Mouse (Mus musculus) spleen, adult 12 weeks (tissue): Measurements from ENCODE around the gene Rab23.
"Not testable (repeated sequence)": the region's sequence is repeated elsewhere in the genome, so short reads cannot be mapped to it uniquely, and the experiment has no call there.

Experiments used
- DNase-seq: peaks from one replicate; pipeline ENCODE4 v3.0.0; 2022; ENCODE audit warnings: low spot score

The Rab23 gene

DNA sequence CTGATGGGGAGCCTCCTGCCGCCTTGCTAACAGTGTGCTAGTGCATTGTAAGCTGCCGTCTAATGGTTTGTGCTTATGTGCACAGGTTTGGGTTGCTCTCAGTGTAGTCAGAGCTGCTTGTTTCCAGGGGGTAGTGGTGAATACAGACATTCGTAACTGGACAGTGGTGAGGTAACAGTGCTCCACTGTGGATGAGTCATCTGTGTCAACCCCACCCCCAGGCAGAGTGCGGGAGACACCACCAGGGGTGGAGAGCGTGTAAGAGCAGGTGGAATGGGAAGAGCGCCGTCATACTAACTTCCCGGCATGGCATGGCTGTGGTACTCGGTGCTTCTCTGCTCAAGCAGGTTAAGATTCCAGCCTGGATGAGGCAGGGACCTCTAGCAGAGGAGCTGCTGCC lies 13.4 kb downstream of the Rab23 start:
- no peak for DNase-seq

DNA sequence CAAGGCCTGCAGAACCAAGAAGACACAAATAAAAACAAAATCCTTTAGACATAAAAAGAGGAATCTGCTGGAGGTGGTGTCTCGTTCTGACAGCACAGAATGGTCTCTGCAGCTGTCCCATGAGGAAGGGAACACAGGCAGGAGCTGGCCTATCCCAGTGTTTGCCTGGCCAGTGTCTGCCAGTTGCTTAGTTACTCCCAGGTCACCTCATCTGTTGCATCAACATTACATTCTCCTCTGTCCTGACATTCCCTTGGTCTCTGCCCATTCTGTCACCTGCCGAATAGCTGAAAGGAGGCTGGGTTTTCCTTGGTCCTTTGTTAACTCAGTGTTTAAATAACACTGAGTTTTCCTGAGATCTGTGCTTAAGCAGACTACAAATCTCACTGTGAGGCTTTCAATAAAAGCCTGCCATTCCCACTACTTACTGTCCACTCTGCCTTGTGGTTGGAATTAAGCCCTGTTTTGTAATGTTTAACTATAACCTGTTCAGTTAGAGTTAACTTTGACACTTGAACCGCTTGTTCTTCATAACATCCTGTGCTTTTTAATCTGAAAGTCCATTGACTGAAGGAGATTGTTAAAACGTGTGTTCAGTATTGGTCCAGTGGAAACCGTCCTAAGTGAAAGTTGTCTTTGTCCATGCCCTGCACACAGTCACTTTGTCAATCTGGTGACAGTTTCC lies 14.5 kb downstream of the Rab23 start:
- no peak for DNase-seq

DNA sequence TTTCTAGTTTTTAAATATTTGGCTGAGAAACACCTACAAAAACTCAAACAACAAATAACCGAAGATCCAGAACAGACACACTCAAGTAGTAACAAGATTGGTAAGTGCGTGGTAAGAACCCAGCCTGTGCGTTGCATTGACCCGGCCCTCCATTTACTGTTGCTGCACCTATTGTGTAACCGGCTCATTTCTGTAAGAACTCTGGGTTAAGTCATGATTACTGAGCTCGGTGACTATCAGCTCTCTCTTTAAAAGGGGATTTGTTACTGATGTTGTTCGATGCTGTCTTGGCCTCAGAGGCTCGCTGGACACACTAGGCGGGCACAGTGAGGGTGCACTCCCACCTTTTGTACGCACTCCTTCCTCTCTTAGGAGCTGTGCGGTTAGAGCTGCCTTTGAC lies 18.6 kb downstream of the Rab23 start:
- no peak for DNase-seq

DNA sequence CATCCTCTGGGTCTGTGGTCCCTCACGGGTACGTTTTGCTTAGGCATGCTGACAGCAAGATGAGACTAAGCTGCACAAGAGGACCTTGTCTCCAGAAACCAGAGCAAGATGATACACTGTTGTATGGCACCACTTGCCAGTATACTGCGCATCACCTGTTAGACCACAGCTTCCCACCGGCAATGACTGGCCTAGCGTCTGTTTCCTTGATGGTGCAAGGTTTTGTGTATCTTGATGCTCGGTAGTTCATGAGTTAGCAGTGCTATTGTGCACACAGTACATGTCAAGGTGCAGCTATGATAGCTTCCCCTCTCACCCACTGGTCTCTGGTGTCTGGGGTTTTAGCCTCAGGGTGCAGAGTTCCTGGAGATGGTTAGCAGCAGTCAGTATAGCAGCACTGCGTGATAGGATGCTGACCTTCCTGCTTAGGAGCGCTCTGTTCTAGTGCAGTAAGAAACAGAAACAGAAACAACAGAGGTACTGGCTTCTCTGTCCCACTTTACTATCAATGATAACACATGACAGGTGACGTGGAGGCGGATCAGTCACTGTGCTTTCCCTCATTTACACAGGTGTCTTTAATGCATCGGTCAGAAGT lies 19.1 kb downstream of the Rab23 start:
- DNase-seq: no peak

DNA sequence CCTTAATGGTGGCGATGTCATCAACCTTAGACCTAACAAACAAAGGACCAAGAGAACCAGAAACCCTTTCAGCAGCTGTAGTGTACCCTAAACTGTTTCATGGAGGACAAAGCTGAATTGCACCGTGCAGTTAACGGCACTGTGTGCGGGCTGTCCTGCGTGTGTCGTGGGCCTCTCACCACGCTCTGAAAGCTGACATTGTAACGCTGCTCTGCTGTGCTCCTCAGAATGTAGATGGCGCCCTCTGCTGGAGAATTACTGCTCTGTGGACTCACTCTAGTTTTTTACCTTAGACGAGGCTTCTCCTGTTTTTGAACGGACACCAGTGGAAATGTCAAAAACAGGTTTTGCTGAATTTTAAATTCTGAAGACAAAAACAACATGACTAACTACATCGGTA lies 19.6 kb downstream of the Rab23 start:
- DNase-seq: peak; percentile 51

DNA sequence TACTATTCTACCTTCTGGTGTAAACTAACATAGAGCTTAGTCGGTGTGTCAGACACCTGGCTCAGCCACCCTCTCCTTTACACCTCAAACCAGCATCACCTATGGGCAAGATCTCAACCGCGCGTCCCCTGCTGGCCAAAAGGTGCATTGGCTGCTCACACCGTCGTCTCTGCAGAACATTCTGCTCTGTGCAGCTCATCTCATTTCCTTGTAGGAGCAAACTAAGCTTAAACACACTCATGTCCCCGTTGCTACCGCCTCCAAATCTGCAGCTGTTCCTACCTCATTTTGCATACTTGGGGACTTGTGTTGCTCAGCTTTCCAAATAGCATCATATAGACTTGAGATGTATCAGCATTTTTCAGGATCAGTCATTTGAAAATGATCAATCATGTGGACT lies 23.2 kb downstream of the Rab23 start:
- DNase-seq: peak; percentile 17

DNA sequence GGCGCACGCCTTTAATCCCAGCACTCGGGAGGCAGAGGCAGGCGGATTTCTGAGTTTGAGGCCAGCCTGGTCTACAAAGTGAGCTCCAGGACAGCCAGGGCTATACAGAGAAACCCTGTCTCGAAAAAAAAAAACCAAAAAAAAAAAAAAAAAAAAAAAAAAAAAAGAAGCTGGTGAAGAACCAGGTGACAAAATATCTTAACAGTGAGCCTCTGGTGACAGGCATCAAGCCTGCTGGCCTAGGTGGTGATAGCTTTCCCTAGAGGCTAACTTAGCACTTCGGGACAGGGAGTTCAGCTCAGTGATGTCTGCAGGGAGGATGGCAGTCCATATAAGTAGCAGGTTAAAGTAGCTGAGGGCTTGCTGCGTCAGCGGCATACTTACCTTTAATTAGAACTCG lies 25.1 kb downstream of the Rab23 start:
- DNase-seq: not testable (repeated sequence)

DNA sequence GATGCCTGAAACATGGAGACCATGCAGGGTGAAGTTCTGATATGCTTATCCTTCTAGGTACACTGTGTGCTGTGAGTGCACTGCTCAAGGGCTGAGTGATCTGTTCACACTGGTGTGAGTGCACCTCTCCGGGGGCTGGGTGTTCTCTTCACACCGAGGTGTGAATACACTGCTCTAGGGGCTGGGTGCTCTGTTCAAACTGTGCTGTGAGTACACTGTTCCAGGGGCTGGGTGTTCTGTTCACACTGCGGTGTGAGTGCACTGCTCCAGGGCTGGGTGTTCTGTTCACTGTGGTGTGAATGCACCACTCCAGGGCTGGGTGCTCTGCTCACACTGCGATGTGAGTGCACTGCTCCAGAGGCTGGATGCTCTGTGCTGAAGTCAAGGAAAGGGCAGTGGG lies 26.2 kb downstream of the Rab23 start:
- DNase-seq: no peak

DNA sequence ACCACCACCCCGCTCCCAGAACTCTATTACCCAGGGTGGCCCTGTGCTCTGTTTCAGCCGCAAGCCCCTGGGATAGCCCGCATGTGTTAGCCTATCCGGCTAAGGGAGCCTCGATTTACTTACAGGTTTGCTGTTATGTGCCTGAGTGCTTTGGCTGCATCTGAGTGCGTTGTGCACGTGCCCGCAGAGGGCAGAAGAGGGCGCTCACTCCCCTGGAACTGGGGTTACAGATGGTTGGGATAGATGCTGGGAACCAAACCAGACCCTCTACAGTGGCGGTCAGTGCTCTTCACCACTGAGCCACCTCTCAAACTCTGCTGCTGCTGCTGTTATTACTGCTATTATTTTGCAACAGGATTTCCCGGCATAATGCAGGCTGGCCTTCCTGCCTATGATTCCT lies 29.4 kb downstream of the Rab23 start:
- DNase-seq: no peak

DNA sequence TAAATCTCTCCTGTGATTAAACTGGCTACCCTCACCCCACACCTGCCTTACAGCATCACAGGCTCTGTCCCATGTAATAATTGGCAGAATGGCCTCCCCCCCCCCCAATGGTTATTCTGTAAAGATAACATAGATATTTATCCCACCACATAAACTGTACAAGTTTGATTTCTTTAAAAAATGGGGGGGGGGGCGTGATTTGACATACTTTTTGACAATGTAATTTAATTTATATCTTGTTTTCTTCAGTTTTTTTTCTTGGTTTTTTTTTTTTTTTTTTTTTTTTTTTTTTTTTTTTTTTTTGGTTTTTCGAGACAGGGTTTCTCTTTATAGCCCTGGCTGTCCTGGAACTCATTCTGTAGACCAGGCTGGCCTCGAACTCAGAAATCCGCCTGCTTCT lies 30.0 kb downstream of the Rab23 start:
- DNase-seq: not testable (repeated sequence)

DNA sequence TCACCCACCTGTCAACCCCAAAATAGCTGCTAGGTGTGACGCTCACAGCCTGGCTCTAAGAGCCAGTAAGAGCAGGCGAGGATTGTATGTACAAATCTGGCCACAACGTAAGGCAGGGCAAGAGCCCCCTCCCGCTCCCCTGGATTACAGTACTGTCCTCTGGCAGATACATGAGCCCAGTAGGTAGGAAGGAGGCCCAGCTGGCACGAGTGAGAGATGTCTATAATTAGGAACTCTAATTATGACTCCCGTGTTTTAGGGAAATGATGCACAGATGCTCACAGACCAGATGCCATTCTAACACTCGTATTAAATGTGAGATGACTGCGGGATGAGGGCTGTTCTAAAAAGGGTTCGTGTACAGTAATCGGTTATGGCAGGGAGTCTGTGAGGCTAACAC lies 31.6 kb downstream of the Rab23 start:
- no peak for DNase-seq

DNA sequence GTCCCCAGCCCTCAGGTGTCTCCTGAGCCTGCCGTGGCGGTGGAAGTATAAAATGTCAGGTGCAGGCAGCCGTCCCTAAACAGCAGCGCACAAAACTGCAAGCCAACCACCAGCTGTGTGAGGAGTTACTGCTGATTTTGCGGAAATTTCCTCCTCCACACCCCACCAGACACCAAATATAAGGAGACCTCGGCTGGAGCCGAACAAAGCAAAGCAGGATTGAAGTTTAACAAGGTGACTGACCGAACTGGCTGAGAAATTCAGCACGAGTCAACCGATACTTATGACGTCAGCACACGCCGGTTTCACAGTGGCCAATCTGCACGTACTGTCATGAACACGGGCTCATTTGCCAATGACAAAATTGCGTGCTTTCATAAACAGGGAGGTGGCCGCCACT lies 34.4 kb downstream of the Rab23 start:
- DNase-seq: no peak

DNA sequence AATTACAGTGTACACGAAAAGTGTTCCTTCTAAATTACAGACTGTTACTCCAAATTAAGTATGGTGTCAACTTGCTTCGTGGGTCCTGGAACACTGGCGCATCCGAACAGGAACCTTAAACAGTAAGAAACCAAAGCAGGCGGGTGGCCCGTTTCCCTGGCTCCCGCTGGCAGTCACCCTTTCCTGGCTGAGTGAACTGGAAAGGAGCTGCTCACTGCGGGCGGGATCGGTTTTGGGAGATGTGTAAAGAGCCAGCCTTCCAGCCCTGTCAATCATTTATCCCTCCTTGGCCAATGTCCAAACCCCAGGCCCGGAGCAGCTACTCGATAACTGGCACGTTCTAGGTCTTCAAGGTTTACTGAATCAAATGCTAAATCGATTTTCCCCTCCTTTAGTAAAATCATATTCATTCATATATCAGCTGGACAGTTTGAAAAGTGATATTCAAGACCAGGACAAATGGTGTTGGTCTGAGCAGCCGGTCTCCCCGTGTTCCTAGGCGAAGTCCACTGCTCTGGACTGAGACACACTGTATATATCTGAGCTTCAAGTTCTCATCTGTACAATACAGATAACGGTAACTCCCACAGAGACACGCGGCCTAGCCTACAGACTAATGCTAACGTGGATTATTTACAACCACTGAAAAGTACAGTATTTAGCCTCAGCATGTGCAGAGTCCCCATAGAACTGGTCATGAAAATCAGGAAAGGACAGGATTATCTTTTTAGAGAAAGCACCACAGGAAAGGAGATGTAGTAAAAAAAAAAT lies 35.5 kb downstream of the Rab23 start:
- peak; percentile 38 for DNase-seq

DNA sequence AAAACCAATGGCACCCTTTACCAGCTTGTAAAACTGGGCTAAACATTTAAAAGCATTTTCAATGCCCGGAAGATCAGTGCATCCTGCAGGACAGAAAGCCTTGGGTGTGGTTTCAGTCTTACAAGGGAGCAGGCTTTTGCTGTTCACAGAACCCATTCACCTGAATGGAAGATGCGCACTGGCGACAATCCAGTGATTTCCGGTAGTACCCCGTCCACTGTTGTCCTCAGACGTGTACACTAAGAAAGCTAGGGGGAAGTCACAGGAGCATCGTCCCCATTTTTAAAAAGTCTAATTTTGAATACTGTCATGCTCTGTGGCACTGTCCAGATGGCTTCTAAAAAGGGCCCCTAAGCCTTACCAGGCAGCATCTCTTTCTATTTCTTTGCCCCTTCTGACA lies 36.1 kb downstream of the Rab23 start:
- DNase-seq: no peak

DNA sequence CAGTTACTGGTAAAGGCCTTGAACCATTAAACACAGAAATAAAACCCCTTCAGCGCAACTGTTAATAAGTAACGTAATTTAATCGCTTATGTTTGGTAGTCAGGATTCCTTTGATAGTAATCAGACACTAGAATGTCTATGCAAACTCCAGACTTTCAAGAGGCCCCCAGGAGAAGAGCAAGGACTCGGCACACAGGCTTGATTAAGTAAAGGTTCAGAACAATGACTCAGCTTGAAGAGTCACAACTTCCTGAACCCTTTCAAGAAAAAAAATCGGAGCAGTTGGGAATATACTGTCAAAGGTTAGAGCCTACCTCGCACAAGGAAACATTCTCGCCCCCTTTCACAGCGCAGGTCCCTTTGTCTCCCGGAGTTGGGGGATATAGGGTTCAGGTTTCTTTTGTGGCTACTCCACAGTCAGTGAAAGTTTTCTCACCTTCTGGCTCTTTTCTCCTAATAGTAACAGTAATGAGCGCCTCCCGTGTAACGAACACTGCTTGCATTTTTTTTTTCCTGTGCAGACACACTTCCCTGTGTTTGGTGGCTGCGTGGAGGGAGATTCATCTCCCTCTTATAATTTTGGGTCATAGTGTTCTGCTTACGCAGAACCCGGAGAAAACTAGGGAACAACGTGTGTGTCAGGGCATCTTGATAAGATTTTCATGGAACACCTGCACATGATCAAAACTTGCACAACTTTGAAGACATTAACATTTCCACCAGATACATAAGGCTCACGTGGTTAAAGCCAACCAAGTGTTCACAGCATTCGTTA lies 36.8 kb downstream of the Rab23 start:
- peak; percentile 11 for DNase-seq

DNA sequence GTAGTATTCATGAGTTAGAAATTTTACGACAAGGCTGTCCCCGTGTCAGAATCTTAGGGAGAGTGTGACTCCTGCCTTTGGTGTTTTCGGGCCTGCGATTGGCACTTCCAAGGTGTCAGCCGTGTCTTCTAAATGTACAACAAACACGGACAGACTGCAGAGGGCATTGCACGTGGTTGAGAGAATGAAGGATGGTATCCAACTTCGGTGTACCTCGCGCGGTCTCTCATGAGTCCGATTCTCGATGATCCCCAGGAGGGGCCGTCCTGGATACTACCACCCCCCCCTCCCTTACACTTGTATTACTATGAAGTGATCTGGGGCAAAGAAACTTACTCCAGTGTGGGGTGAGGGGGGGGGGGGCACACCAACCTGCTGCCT lies 37.3 kb downstream of the Rab23 start:
- no peak for DNase-seq

DNA sequence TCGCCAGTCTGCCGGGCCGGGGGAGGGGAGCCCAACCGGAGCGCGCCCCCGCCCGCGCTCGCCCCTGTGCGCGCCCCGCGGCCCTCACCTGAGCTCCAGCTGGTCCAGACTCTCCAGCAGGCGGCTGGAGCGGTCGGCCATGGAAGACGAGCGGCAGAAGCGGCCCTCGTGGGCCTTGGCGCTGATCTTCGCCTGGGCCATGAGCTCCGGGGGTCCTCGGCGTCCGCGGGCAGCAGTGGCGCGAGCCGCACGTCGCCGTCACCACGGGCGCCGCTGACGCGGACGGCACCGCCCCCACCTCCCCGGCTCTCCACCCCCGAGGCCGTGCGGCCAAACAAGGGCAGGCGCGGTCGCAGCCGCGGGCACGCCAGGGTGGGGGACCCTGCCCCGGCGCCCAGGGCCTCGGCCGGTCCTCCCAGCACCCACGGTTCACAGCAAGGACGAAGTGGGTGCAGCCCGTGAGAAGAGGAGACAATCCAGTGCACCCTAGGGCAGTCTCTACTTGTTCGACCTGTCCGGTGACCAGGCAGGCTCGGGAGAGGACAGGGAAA lies 37.9 kb downstream of the Rab23 start, which contains the start of gene Bag2:
TSS of gene Bag2 (minus strand) at position 305 of the 551 bp plus-strand sequence.
- peak; percentile 62 for DNase-seq

DNA sequence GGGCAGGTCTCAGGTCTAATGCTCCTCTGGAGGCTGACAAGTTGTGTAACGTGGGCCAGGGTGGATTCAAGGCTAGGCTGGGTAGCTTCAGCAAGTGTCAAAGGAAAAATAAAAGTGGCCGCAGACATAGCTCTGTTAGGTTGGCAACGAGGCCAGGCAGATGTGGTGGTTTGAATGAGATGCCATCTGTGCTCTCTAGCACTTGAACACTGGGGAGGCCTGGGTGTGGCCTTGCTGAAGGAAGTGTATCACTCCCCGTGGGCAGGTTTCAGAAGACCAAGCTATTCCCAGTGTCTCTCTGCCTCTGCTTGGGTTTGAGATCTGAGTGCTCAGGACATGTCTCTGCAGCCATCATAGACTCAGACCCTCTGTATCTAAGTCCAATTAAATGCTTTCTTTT lies 38.8 kb downstream of the Rab23 start:
- no peak for DNase-seq

DNA sequence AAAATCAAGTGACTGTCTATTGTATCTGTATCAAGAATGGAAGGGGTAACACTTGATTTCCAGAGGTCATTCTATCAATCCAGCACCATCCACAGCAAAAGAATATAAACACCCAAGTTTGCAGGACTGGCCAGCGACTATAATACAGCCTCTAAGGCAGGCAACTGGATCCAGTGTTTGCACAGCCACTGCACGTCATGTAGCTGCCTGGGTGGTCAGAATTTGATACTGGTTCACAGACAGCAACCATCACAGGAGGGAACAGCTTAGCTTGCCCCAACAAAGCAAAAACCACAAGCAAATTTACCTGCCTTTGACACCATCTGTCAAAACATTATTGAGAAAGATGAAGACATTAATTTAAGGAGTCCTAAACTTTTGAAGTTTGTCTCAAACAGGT lies 44.1 kb downstream of the Rab23 start:
- no peak for DNase-seq

DNA sequence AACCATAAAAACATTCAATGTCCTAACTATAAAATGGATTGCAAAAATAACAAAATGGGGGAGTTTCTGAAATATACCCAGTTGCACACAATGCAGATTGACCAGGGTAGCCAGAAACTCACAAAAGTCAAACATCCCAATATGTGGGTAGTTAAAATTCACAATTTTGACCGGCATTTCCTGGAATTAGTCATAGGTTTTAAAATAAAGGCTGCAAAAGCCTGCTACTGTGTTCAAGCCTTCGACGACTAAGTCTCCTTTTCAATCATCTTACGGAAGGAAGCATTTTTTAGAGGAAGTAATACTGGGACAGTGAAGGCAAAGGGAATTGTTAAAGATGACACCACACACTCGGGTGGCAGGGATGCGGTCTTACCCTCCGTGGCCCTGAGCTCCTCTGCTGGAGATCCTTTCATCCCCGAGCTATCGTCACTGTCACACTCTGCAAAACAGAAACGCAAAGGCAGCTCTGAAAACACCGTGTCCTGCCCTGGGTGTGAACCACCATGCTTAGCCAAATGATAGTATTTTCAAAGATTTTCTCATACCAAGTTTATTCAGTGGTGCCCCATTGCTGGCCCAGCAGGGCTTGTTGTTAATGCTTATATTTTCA lies 45.9 kb downstream of the Rab23 start:
- no peak for DNase-seq

DNA sequence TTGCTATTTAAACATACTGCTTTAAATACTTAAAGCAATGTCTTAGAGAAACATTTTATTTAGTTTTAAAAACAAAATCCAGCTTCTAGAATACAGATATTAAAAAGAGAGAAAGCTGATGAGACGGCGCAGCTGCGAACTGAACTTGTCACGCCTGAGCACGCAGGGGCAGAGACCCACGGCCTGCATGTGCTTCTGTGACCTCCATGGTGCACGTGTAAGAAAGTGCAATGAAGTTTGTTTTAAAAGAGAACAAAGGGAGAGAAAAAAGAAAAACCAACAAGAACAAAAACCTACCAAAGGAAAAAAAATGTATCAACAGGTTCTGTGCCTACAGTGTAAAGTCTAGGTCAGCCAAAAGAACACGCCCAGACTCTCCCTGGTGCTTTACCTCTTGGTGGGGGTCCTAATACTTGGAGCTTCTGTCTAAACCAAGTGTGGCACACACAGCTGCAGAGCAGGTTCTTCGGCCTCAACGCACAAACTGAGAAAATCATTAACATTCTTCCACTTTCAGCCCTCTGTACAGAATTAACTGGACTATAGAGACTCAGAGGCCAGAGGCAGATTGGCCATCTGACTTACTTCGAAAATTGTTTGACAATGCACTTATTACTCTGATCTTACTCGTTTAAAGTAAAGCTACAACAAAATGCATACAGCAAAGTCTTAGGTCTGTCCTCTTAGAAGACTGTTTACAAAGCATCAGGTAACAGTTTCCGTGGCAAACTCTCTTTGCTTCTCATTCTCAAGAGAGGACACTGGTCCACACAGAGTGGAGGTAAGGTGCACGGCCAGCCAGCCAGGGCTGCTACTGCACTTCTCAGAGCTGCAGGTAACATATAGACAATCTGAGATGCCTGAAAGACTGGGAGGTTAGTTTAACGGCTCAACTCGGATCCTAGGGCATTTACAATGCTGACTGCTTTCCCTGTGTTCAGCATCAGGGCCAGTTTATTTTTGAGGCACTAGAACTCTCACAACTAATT lies 47.1 kb downstream of the Rab23 start:
- DNase-seq: no peak
